Mouse (Mus musculus): ENCODE measurements around the gene Foxn3.

The Foxn3 gene

GRCm38 (mm10) chr12:99418476-99419395, 144.6 kb downstream of the Foxn3 start:
- no peak for DNase-seq (ENCODE audit: low read depth, low spot score)

DNA sequence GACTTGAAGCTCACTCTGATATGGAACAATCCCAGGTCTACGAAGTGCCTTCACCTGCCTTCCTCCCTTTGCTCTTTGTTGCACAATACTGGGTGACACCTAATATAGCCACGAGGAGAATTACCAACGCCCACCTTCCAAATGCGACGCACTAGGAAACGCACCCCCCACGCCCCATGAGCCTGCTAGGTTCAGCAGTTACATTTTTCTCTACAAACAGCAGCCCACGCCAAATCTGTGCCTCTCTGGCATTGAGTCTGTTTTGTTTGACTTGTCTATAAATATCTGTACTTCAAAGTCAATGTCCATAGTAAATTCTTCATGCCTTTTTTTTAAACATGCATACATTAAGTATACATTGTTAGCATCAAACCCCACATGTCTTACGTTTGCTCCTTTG, 145.5 kb downstream of the Foxn3 start:
- no peak for DNase-seq (ENCODE audit: low read depth, low spot score)

DNA sequence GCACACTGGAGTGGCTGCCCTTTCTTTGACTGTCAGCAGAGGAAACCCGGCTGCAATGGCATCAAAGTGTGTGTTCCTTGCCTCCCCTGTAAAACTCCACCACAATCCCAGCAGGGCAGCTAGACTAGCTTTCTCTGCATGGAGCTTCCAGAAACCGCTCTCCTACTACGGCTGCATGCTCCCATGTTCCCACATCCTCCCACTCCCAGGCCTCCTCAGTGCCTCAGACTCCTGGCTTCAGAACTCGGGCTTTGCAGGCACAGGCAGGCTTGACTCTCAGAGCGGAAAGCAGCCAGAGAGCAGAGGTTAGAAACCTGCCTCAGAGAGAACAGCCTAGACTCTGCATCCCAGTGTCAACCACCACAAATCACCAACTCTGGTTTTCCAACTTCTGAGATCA, 147.8 kb downstream of the Foxn3 start:
- DNase-seq (ENCODE audit: low read depth, low spot score): no peak

DNA sequence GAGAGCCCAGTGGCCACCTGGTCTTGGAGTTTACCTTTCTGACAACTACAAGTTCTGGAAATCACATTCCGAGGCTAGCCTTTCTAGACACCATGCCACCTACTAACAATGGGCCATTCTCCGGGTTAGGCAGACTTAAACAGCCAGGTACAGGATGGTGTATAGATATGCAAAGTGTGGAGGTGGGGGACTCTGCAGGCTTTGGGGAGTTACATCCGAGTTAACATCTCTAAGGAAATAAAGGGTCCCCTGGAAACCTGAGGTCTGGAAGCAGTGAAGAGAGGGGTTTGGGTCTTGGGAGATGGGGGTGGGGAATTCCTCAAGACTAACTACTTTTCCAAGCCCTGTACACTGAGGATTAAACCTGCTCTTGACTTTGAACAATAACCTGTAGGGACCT, 150.9 kb downstream of the Foxn3 start:
- DNase-seq (ENCODE audit: low read depth, low spot score): no peak

- DNase-seq (ENCODE audit: low read depth, low spot score): no peak
These were observed 151.3 kb downstream of the Foxn3 start for GRCm38 (mm10) chr12:99412034-99412433.

DNA sequence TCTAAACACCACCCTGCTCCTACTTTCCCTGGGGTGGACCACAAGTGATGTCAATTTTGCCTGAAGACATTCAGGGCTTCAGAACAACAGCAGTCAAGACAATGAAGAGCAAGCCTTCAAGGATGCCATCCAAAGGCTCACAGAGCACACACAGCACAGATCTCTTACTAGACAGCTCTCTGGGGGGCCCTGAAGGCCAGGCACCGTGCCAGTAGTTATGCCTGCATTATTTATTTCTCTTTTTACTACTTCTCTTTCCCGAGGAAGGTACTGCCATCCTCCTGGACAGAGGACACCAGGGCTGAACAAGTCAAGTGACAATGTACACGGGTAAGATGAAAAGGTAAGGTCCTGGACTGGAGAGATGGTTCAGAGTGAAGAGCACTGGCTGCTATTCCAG, 154.7 kb downstream of the Foxn3 start:
- no peak for DNase-seq (ENCODE audit: low read depth, low spot score)

- no peak for DNase-seq (ENCODE audit: low read depth, low spot score)
These were observed 155.3 kb downstream of the Foxn3 start for GRCm38 (mm10) chr12:99408089-99408488.

GRCm38 (mm10) chr12:99407318-99407716, 156.1 kb downstream of the Foxn3 start:
- no peak for DNase-seq (ENCODE audit: low read depth, low spot score)

DNA sequence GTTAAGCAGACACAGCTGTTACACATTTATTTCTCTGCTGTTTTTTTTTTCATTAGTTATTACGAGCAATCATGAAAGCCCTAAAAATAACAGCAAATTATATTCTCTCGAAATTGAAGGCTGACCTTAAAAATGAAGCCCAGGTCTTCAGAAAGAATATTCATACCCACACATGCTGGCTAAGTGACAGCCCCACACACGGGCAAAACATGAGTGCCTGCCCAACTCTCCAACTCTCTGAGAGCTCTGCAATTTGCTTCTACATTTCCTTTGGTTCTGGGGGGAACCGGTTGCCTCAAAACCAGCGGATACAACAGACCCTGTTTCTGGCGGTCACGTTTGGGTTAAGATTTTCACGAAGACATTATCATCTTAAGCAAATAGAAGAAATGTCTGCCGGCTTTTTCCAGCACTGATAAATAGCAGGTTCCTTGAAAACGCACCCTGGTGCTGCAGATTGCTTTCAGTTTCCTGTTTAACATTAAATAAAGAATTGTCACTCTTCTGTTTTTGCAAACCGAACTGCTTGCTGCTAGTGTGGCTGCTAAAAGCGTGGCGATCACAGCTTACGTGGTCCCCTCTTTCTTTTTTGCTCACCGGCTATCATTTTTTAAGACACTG, 156.6 kb downstream of the Foxn3 start:
- DNase-seq (ENCODE audit: low read depth, low spot score): no peak

- no peak for DNase-seq (ENCODE audit: low read depth, low spot score)
These were observed 157.1 kb downstream of the Foxn3 start for GRCm38 (mm10) chr12:99406254-99406653.

DNA sequence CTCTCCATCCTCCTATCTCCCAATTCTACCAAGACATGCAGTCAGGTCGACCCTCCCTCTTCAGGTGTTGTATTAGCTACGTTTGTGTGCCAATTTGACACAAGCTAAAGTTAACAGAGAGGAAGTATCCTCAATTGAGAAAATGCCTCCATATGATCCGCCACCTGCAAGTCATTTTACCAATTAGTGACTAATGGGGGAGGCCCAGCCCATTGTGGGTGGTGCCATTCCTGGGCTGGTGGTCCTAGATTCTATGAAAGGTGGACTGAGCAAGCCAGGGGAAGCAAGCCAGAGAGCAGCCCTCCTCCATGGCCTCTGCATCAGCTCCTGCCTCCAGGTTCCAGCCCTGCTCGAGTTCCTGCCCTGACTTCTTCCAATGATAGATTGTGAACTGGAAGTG, 158.0 kb downstream of the Foxn3 start:
- no peak for DNase-seq (ENCODE audit: low read depth, low spot score)

GRCm38 (mm10) chr12:99403004-99403403, 160.4 kb downstream of the Foxn3 start:
- no peak for DNase-seq (ENCODE audit: low read depth, low spot score)

DNA sequence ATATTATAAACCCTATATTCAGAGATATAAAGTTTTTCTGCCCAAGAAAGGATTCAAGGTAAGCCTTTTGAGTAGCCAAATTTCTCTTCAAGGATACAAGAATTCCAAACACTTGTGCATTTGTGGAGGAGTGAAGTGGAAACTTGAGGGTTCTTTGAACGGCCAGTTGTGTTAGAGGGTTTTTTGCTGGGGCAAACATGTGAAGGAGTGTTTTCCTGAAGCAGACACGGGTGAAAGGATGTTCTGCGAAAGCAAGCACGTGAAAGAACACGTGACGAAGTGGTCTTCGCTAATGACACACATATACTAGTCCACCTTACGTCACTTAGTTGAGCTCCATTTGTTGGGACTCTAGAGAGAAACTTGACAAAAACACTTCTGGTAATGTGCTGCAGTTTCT, 162.5 kb downstream of the Foxn3 start:
- no peak for DNase-seq (ENCODE audit: low read depth, low spot score)

GRCm38 (mm10) chr12:99399575-99399974, 163.8 kb downstream of the Foxn3 start:
- DNase-seq (ENCODE audit: low read depth, low spot score): no peak

DNA sequence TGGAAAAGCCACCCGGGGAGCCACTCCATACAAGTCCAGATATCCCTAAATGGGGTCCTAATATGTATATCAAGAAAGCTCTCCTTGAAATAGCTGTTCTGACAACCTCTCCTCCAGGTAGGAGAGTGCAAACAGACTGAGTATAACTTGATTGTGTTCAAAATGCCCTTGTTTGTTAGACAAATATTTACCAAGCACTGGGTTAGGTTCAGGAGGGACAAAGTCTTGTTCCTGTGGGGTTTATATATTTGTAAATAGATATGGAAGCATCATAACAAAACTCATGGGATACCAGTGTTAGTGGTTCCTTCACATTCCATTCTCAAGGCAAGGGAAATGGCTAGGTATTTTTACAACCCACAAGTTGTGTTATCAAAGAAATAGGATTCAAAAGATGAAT, 166.9 kb downstream of the Foxn3 start:
- no peak for DNase-seq (ENCODE audit: low read depth, low spot score)

DNA sequence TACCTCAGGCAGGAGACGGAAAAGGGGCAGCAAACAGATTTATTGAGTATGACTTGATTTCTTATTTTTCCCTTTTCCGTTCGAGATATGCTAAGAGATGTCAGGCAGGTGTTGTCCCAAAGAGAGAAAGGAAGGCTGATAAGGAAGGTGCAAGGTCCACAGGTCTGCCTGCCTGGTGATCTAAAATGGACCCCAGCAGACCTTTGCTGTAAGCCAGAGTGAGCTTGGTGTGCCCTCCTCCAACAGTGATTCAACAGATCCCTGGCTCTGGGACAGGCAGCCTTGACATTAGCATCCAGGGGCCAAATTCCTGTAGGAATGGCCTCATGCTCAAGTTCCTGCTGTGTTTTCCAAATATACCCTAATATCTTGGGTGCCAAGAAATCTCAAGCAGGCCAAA, 168.3 kb downstream of the Foxn3 start:
- DNase-seq (ENCODE audit: low read depth, low spot score): no peak

DNA sequence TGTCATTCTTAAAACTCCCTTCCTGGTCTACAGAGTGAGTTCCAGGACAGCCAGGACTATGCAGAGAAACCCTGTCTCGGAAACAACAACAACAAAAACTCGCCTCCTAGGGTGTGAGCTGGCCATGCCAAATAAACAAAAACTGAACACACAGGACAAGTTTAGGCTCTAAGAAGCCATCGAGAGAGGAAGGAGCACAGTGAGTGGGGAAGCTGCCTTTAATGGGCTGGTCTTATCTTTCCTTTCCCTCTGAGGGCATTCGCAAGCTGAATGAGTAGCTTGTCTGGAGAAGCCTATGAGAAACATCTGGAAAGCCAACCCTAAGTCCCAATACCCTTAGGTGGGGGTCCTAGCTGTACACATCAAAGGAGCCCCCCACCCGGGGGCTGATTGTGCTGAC, 168.7 kb downstream of the Foxn3 start:
- DNase-seq (ENCODE audit: low read depth, low spot score): no peak

DNA sequence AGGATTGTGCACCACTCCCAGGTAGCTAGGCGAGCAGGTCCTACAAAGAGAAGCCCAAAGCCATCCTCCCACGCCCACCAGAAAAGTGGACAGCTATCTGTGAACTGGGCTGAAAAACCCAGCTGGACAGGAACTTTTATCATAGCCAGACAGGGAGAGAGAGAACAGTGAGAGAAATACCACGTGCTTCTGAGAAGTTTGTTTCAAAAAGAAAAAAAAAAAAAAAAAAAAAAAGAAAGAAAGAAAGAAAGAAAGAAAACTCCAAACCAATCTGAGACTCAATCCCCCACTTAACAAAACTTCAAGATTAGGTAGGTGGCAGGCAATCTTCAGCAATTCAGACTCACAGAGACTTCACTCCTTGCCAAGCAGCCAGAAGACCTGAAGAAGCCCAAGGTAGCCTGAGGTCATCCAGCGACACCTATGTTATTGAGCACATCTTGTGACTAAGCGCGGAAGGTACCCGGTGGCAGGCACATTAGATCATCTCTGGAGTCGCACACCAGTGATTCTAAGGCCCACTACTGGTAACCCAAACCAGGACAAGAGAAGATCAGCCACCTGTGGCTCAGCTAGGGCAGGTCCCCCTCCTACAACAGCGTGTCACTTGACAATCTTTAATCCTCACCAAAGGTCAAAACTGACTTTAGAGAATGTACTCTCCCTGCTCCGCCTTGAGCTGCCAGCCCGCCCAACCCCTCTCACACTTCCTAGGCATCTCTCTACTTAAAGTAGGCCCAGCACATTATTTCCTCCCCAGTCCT, 169.3 kb downstream of the Foxn3 start:
- no peak for DNase-seq (ENCODE audit: low read depth, low spot score)

GRCm38 (mm10) chr12:99392944-99393866, 170.2 kb downstream of the Foxn3 start:
- peak; percentile 87 for DNase-seq (ENCODE audit: low read depth, low spot score)

DNA sequence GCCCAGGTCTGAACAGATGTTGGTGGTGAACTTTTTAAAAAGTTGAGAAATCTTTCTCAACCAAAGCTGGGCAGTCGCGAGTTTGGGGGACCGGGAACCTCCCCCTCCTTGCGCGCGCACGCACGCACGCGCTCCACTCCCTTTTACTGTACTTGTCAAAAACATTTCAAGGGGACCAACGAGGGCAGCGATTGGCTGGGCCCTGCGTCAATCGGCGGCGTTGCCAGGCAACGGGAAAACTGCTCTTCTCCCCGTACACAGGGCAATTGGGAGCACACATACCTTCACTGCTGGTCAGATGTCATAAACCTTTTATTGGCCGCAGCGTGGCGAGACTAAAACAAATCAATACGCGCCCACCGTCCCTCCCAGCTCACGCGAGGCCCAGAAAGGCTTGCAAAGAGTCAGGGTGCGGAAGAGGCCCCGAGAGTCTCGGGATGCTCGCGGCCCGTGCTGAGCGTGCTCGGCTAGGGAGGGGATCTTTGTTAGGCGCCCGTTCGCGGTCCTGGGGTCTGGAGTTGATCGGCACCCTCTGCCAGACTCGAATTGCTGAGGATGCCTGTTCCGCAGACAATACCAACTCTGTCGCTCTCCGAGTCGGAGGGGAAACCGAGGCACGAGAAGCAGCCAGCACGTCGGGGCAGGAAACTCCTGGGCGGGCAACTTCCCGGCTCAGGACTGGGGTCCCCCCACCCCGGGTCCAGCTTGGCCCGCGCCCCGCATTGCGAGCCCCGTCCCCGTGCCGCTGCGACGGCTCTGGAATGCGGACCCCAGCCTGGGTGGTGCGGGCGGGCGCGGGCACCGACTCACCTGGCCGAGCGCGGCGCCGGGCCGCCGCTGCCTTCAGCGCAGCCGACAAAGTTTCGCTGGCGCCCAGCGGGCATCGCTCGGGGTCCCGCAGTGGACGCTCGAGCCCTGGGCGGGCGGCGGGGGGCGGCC, 171.2 kb downstream of the Foxn3 start:
- DNase-seq (ENCODE audit: low read depth, low spot score): peak; percentile 98

All from embryo, embryonic 11.5 days (tissue).